Mouse (Mus musculus) liver, postnatal 0 days (tissue): ENCODE measurements around the gene Hspe1. TPM values are rescaled to one million over a fixed set of nuclear protein-coding genes. Genes with fewer than 3 reads are reported as not detected.

Source experiments
- ATAC-seq: fragments of 200-750 bp; cut with Nextera tagmentation; 2 replicates; pipeline ENCODE4 v1.8.0; 2017; ENCODE audit warnings: mild to moderate bottlenecking, moderate library complexity
- DNase-seq: peaks from one replicate; pipeline ENCODE4 v3.0.0-alpha.2; 2016
- H3K27ac ChIP-seq: fragments of 300-500 bp; sonication (generic); 2 replicates; pipeline ENCODE4 v1.5.1; 2014; ENCODE audit warnings: antibody characterized with exemption, moderate library complexity, mild to moderate bottlenecking, low read depth
- H3K27me3 ChIP-seq: fragments of 300-500 bp; sonication (generic); 2 replicates; pipeline ENCODE4 v1.6.1; 2014; ENCODE audit warnings: low read length, control low read depth, mixed read lengths; ENCODE audit not compliant: insufficient read depth
- H3K36me3 ChIP-seq: fragments of 300-500 bp; sonication (generic); replicated peaks from 2 replicates; pipeline ENCODE4 v1.6.1; 2014; ENCODE audit warnings: mild to moderate bottlenecking, control low read depth, low read length, moderate library complexity, mixed read lengths; ENCODE audit not compliant: insufficient read depth
- H3K4me1 ChIP-seq: fragments of 300-500 bp; sonication (generic); 2 replicates; pipeline ENCODE4 v1.6.1; 2014; ENCODE audit warnings: antibody characterized with exemption, mild to moderate bottlenecking, control low read depth; ENCODE audit not compliant: insufficient read depth
- H3K4me2 ChIP-seq: fragments of 300-500 bp; sonication (generic); 2 replicates; pipeline ENCODE4 v1.6.1; 2014; ENCODE audit warnings: low read depth, mild to moderate bottlenecking, low read length, moderate library complexity, mixed read lengths
- H3K4me3 ChIP-seq: fragments of 300-500 bp; sonication (generic); 2 replicates; pipeline ENCODE4 v1.5.1; 2014; ENCODE audit warnings: low read depth, low read length
- H3K9ac ChIP-seq: fragments of 300-500 bp; sonication (generic); replicated peaks from 2 replicates; pipeline ENCODE4 v1.6.1; 2014; ENCODE audit warnings: mild to moderate bottlenecking, moderate library complexity
- H3K9me3 ChIP-seq: fragments of 300-500 bp; sonication (generic); 2 replicates; pipeline ENCODE4 v1.6.1; 2016; ENCODE audit warnings: mild to moderate bottlenecking, control low read depth, low read length, mixed read lengths
- CTCF ChIP-seq: sonication (generic); IDR thresholded peaks from 2 replicates; pipeline ENCODE4 v1.5.1; 2016; ENCODE audit warnings: antibody characterized with exemption, low read depth
- EP300 ChIP-seq: IDR thresholded peaks from 2 replicates; pipeline ENCODE4 v1.6.1; 2016; ENCODE audit warnings: antibody characterized with exemption, low read depth, mild to moderate bottlenecking
- WGBS: fragments of 180-500 bp; shearing (Covaris S2); extraction: QIAGEN DNeasy Blood & Tissue Kit; methylation state at CpG from one replicate; pipeline ENCODE4 v1.1.7; 2014; ENCODE audit not compliant: insufficient replicate concordance; 5-methylcytosine and 5-hydroxymethylcytosine counted together
- polyA plus RNA-seq: library from polyadenylated mRNA; unstranded; fragments of >200 nt; fragmentation: Nextera tagmentation; extraction: Ambion mirVana; gene quantifications from 2 replicates; pipeline ENCODE4 v1.2.1, GENCODE M21; 2015

Gene Hspe1
- polyA plus RNA-seq, 1 experiment from 2014 or later: 513 TPM

DNA sequence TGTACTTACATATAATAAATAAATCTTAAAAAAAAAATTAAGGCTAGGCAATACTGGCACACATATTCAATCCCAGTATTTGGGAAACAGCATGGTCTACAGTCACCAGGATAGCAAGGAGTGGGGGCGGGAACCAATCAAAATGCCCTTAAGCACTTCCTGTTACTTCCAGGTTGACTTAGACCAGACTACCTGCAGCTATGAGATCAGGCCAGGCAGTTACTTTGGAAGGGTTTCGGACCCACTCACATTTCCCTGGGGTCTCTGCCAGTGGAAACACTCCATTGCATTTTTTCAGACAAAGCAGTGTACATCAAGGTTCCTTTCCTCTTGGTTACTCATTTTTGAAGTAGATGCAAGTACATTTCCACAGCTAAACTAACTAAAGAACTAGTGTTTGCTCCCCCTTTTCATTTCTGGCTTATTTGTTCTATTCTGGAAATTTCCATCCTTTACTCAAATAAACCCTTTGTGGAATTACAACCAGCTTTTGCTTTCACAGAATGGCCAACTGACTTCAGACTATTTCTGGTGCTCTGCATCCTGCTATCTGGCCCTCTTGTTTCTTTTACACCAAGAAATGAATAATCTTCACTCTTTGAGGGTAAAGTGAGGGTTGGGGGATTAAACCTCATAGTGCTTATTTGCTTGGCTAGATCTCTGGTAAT lies 10.9 kb upstream of the Hspe1 start:
- Histone ChIP-seq H3K9ac (no peak overlapping the region), H3K27me3 (no peaks in the 10 kb centered on the region), H3K4me2 (no peak overlapping the region), H3K9me3 (no peaks in the 10 kb centered on the region), H3K4me1 (peaks cover 10% of the 10 kb centered on the region), H3K36me3 (peaks cover 37% of the 10 kb centered on the region), H3K4me3 (no peak overlapping the region), H3K27ac (peak overlapping the region; percentile 16; the same call in 1 of the 2 replicates)
- ATAC-seq: no peak
- TF ChIP-seq CTCF: no peak
- WGBS: 88% methylated on average over 2 of the region's 2 CpGs
- no peak for DNase-seq

DNA sequence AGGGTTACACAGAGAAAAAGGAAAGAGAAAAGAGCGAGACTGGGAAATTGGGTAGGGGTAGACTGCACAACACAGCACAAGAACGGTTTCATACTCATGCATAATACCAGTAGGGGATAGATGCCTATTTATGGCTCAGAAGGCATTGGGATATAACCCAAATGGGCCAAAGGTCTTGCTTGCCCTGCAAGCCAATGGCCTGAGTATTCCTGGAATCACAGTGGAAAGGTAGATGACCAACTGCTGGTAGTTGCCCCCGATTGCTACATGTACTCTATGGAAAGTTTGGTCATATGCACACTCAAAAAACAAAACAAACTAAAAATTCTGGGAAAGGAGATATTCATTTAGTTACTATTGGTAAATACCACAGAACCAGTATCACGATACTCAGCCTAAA lies 8.3 kb upstream of the Hspe1 start:
- Histone ChIP-seq H3K4me1 (peaks cover 18% of the 10 kb centered on the region), H3K27ac (peak overlapping the region; percentile 80; the same call in 1 of the 2 replicates), H3K4me2 (no peak overlapping the region), H3K36me3 (peaks cover 56% of the 10 kb centered on the region), H3K4me3 (no peak overlapping the region), H3K9ac (no peak overlapping the region), H3K27me3 (no peaks in the 10 kb centered on the region), H3K9me3 (peaks cover 4% of the 10 kb centered on the region; the same call in 1 of the 2 replicates)
- no peak for TF ChIP-seq CTCF
- TF ChIP-seq EP300: peak; percentile 78; the same call in 1 of the 2 replicates
- DNase-seq: peak; percentile 49
- ATAC-seq: peak; percentile 84
- 72% methylated on average over 4 of the region's 4 CpGs for WGBS

GRCm38 (mm10) chr1:55082106-55082505 lies 5.8 kb upstream of the Hspe1 start:
- Histone ChIP-seq H3K4me1 (peaks cover 30% of the 10 kb centered on the region), H3K27me3 (no peaks in the 10 kb centered on the region), H3K9ac (no peak overlapping the region), H3K4me3 (no peak overlapping the region), H3K27ac (no peak overlapping the region), H3K4me2 (no peak overlapping the region), H3K9me3 (peaks cover 4% of the 10 kb centered on the region; the same call in 1 of the 2 replicates), H3K36me3 (peaks cover 54% of the 10 kb centered on the region)
- WGBS: 86% methylated on average over 1 of the region's 1 CpGs
- no peak for DNase-seq
- no peak for ATAC-seq
- no peak for TF ChIP-seq EP300
- TF ChIP-seq CTCF: peak; percentile 52

GRCm38 (mm10) chr1:55085781-55086366 lies 2.1 kb upstream of the Hspe1 start:
- TF ChIP-seq EP300 (no peak), CTCF (0 out of 2 replicates have a peak, but pooled peaks have one; percentile 13)
- Histone ChIP-seq H3K4me1 (peaks cover 35% of the 10 kb centered on the region), H3K9ac (peak overlapping the region; percentile 87), H3K4me3 (peak overlapping the region; percentile 92), H3K27ac (peak overlapping the region; percentile 98; the same call in 1 of the 2 replicates), H3K27me3 (no peaks in the 10 kb centered on the region), H3K36me3 (peaks cover 32% of the 10 kb centered on the region), H3K4me2 (peak overlapping the region; percentile 94), H3K9me3 (peaks cover 4% of the 10 kb centered on the region; the same call in 1 of the 2 replicates)
- no peak for ATAC-seq
- WGBS: 35% methylated on average over 7 of the region's 7 CpGs
- DNase-seq: no peak

- no peak for DNase-seq
- no peaks in the 10 kb centered on the region for H3K27me3 ChIP-seq
- peaks cover 35% of the 10 kb centered on the region for H3K4me1 ChIP-seq
- peak overlapping the region; percentile 87 for H3K9ac ChIP-seq
- peak overlapping the region; percentile 98 for H3K27ac ChIP-seq
- H3K36me3 ChIP-seq: peaks cover 29% of the 10 kb centered on the region
- ATAC-seq: no peak
- H3K9me3 ChIP-seq: peaks cover 4% of the 10 kb centered on the region; the same call in 1 of the 2 replicates
- peak overlapping the region; percentile 92 for H3K4me3 ChIP-seq
- TF ChIP-seq CTCF: no peak
- no peak for TF ChIP-seq EP300
- under 1% methylated on average over 13 of the region's 13 CpGs for WGBS
- peak overlapping the region; percentile 94 for H3K4me2 ChIP-seq
These were observed 998 bp upstream of the Hspe1 start for GRCm38 (mm10) chr1:55086868-55087400.

DNA sequence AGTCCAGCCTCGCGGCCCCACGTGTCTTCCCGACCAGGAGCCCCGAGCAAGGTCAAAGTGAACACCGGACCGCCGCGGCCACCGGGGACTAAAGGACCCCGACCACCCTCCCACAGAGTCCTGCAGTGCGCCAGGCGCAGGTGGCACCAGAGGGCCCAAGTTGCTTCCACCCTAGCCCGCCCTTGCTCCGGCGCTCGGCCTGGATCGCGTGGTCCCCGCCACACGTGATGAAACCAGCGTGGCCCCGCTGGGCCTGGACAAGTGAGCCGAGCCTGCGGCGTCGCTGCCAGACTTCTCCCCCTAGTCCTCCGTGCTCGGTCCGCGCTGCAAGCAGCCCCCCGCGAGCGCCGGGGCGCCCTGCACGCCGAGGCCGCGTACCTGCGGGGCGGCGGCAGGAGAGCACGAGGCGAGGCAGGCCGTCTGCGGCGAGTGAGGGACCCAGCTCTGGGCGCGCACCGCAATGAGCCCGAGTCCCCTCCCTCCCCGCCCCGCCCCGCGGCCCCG lies 479 bp upstream of the Hspe1 start:
- peak overlapping the region; percentile 92 for H3K4me3 ChIP-seq
- peak overlapping the region; percentile 94 for H3K4me2 ChIP-seq
- H3K9ac ChIP-seq: peak overlapping the region; percentile 87
- 0% methylated on average over 26 of the region's 57 CpGs for whole genome bisulfite sequencing
- DNase-seq (no peak), ATAC-seq (peak; percentile 33)
- TF ChIP-seq EP300: no peak
- 0 out of 2 replicates have a peak, but pooled peaks have one; percentile 5 for TF ChIP-seq CTCF
- H3K27me3 ChIP-seq: no peaks in the 10 kb centered on the region
- H3K27ac ChIP-seq: peak overlapping the region; percentile 98
- H3K4me1 ChIP-seq: peaks cover 35% of the 10 kb centered on the region
- H3K9me3 ChIP-seq: peaks cover 2% of the 10 kb centered on the region; the same call in 1 of the 2 replicates
- H3K36me3 ChIP-seq: peaks cover 24% of the 10 kb centered on the region
